Comparison of ENCODE assay signal across 11 mouse cellular contexts in the genomic region with DNA sequence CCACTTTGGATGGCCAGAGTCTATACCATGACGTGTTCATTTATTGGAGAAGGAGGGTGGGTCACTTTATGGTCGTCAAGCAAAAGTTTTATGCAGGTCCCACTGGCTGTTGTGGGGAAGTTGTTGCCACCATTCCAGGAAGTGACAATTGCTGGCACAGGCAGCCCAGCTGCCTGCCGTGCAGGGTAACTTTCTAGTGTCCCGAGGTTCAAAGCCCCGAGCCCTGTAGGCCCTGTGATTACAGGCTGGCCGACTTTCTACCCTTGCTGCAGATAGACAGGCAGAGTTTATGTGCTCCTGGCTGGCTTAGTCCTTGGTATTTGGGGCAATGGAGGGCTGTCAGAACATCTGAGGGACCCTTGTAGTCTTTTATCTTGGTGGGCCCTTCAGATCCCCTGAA. TPM values are rescaled to one million over a fixed set of nuclear protein-coding genes. Genes with fewer than 3 reads are reported as not detected.
DNase-seq lines count a peak whose midpoint lies in the region; ATAC-seq and TF ChIP-seq lines count a peak whose summit lies in the region.
"Had no signal": no experiment of that assay in that cellular context is flagged by ENCODE, and none has a peak within 500 bp of the region (broad histone marks: within the 10 kb centered on the region; RNA-seq: fewer than 3 reads in every experiment).

No protein-coding gene starts in this region.

- WGBS in cerebellum, adult 2 months: 42% methylated on average over 6 of the region's 6 CpGs
- 39% methylated on average over 6 of the region's 6 CpGs for WGBS in lung, embryonic 15.5 days
- 30% methylated on average over 6 of the region's 6 CpGs for WGBS in lung, adult 2 months
- WGBS in limb, embryonic 12.5 days: 36% methylated on average over 6 of the region's 6 CpGs
- 56% methylated on average over 6 of the region's 6 CpGs for WGBS in stomach, embryonic 14.5 days

- peaks cover 44% of the 10 kb centered on the region for H3K4me1 ChIP-seq in cerebellum, adult 2 months (ENCODE audit: control insufficient read depth, insufficient read depth, low read length)
- peaks cover 88% of the 10 kb centered on the region for H3K4me1 ChIP-seq in lung, embryonic 15.5 days
- H3K4me1 ChIP-seq in lung, adult 2 months (ENCODE audit: control insufficient read depth, insufficient read depth, low read length): peaks cover 38% of the 10 kb centered on the region
- H3K4me1 ChIP-seq in limb, embryonic 12.5 days (replicated peaks): peaks cover 73% of the 10 kb centered on the region
- H3K4me1 ChIP-seq in stomach, embryonic 14.5 days (ENCODE audit: control insufficient read depth, insufficient read depth, low read length): peaks cover 69% of the 10 kb centered on the region

- no peak overlapping the region for H3K4me3 ChIP-seq in cerebellum, adult 2 months (replicated peaks; ENCODE audit: insufficient read depth, low read depth, low read length)
- no peak overlapping the region for H3K4me3 ChIP-seq in lung, embryonic 15.5 days
- no peak overlapping the region for H3K4me3 ChIP-seq in lung, adult 2 months (replicated peaks; ENCODE audit: extremely low read depth, low read depth, low read length)
- H3K4me3 ChIP-seq in limb, embryonic 12.5 days (replicated peaks): no peak overlapping the region
- no peak overlapping the region for H3K4me3 ChIP-seq in stomach, embryonic 14.5 days (ENCODE audit: low read depth, low read length)
- H3K4me3 ChIP-seq: left cerebral cortex, adult 2 months had no signal

- no peak overlapping the region for H3K9ac ChIP-seq in lung, embryonic 15.5 days
- H3K9ac ChIP-seq in limb, embryonic 12.5 days (replicated peaks): peak overlapping the region; percentile 18; the same call in 1 of the 2 replicates
- no peak overlapping the region for H3K9ac ChIP-seq in stomach, embryonic 14.5 days (replicated peaks; ENCODE audit: low read depth, low read length)

- H3K4me2 ChIP-seq in lung, embryonic 15.5 days: peak overlapping the region; percentile 52; the same call in 1 of the 2 replicates
- no peak overlapping the region for H3K4me2 ChIP-seq in limb, embryonic 12.5 days
- no peak overlapping the region for H3K4me2 ChIP-seq in stomach, embryonic 14.5 days (replicated peaks; ENCODE audit: low read depth, low read length)

- no peaks in the 10 kb centered on the region for H3K36me3 ChIP-seq in lung, embryonic 15.5 days
- H3K36me3 ChIP-seq in limb, embryonic 12.5 days: no peaks in the 10 kb centered on the region
- no peaks in the 10 kb centered on the region for H3K36me3 ChIP-seq in stomach, embryonic 14.5 days (ENCODE audit: control insufficient read depth, insufficient read depth, low read length)

- ATAC-seq in lung, embryonic 15.5 days (ENCODE audit: borderline replicate concordance, extremely low read depth, low FRiP score, low TSS enrichment): no peak
- ATAC-seq in limb, embryonic 12.5 days (ENCODE audit: insufficient number of reproducible peaks, insufficient read depth, low FRiP score, low TSS enrichment, low read depth): no peak
- ATAC-seq in stomach, embryonic 14.5 days (ENCODE audit: insufficient number of reproducible peaks, insufficient read depth, low FRiP score, low read depth): no peak

- H3K9me3 ChIP-seq in lung, embryonic 15.5 days: no peaks in the 10 kb centered on the region
- H3K9me3 ChIP-seq in limb, embryonic 12.5 days: no peaks in the 10 kb centered on the region
- H3K9me3 ChIP-seq in stomach, embryonic 14.5 days (ENCODE audit: control insufficient read depth, low read depth, low read length): no peaks in the 10 kb centered on the region

- peak; percentile 7 to 25 for DNase-seq in cerebellum, adult 2 months
- DNase-seq in cerebellum, postnatal 36 days: no peak
- no peak for DNase-seq in lung, adult 2 months
- no peak for DNase-seq in gastrocnemius, postnatal 4 days (ENCODE audit: low spot score in 2 of 2)
- no peak for DNase-seq in testis, postnatal 14 days (ENCODE audit: low spot score)

- no peak for TF ChIP-seq CTCF in cerebellum, adult 2 months (IDR thresholded peaks at IDR 0.05; ENCODE audit: borderline replicate concordance, insufficient read depth, low read depth, low read length)
- no peak for TF ChIP-seq CTCF in lung, adult 2 months (IDR thresholded peaks at IDR 0.05; ENCODE audit: insufficient read depth, low read length)

- H3K27ac ChIP-seq in cerebellum, adult 2 months (ENCODE audit: insufficient read depth, low read length): no peak overlapping the region
- H3K27ac ChIP-seq in lung, embryonic 15.5 days: peak overlapping the region; percentile 95
- H3K27ac ChIP-seq in limb, embryonic 12.5 days: 0 out of 2 replicates have a peak overlapping the region, but pooled peaks have one; percentile 23
- peak overlapping the region; percentile 91; the same call in 1 of the 2 replicates for H3K27ac ChIP-seq in stomach, embryonic 14.5 days (ENCODE audit: low read length)
- H3K27ac ChIP-seq: left cerebral cortex, adult 2 months had no signal

- no peaks in the 10 kb centered on the region for H3K27me3 ChIP-seq in cerebellum, adult 2 months (ENCODE audit: control insufficient read depth, insufficient read depth, low read length)
- no peaks in the 10 kb centered on the region for H3K27me3 ChIP-seq in lung, embryonic 15.5 days
- no peaks in the 10 kb centered on the region for H3K27me3 ChIP-seq in limb, embryonic 12.5 days
- H3K27me3 ChIP-seq in stomach, embryonic 14.5 days (ENCODE audit: control insufficient read depth, insufficient read depth, low read length): no peaks in the 10 kb centered on the region

- TF ChIP-seq POLR2A in cerebellum, adult 2 months (IDR thresholded peaks at IDR 0.05; ENCODE audit: borderline replicate concordance, insufficient read depth, low read length): no peak
- TF ChIP-seq POLR2A in lung, adult 2 months (IDR thresholded peaks at IDR 0.05; ENCODE audit: borderline replicate concordance, extremely low read depth, low read depth, low read length): no peak

RNA-seq across cellular contexts. Expression of gene Gm21969, which starts 23.5 kb away (rescaled TPM):
- 0.03 and 0.05 TPM in 2 replicates for polyA plus RNA-seq in cerebellum, adult 2 months (2012; rRNA removed)
- not detected in 2 replicates for polyA plus RNA-seq in lung, embryonic 15.5 days (2015; fragmentation: Nextera tagmentation; extraction: Ambion mirVana)
- 0.02 TPM in 1 of 2 replicates, not detected in the other for polyA plus RNA-seq in lung, adult 2 months (2012; rRNA removed)
- polyA plus RNA-seq in limb, embryonic 12.5 days (2016; fragmentation: Nextera tagmentation; extraction: Ambion mirVana): not detected in 2 replicates
- not detected in 2 replicates for polyA plus RNA-seq in stomach, embryonic 14.5 days (2014; fragmentation: Nextera tagmentation; extraction: Ambion mirVana)
- total RNA-seq in gastrocnemius, postnatal 4 days (2021): not detected
- total RNA-seq: granulocyte monocyte progenitor cell, adult 5-6 weeks; left cerebral cortex, adult 2 months had no signal
- polyA plus RNA-seq: testis, adult 2 months had no signal

RNA-seq across cellular contexts. Expression of gene Aldh4a1, which starts 43.2 kb away (rescaled TPM):
- polyA plus RNA-seq in cerebellum, adult 2 months (2012; rRNA removed): 22.5 and 25.2 TPM in 2 replicates
- polyA plus RNA-seq in lung, embryonic 15.5 days (2015; fragmentation: Nextera tagmentation; extraction: Ambion mirVana): 25.3 and 27.4 TPM in 2 replicates
- polyA plus RNA-seq in lung, adult 2 months (2012; rRNA removed): 42.9 and 44.5 TPM in 2 replicates
- polyA plus RNA-seq in limb, embryonic 12.5 days (2016; fragmentation: Nextera tagmentation; extraction: Ambion mirVana): 24.3 and 25.3 TPM in 2 replicates
- 14.6 and 16.2 TPM in 2 replicates for polyA plus RNA-seq in stomach, embryonic 14.5 days (2014; fragmentation: Nextera tagmentation; extraction: Ambion mirVana)
- 10 to 100 TPM; 26.0 to 34.7 TPM for total RNA-seq in gastrocnemius, postnatal 4 days (2021)

RNA-seq across cellular contexts. Expression of gene Iffo2, which starts 49.1 kb away (rescaled TPM):
- polyA plus RNA-seq in cerebellum, adult 2 months (2012; rRNA removed): 19.1 and 20.3 TPM in 2 replicates
- 3.6 and 4.1 TPM in 2 replicates for polyA plus RNA-seq in lung, embryonic 15.5 days (2015; fragmentation: Nextera tagmentation; extraction: Ambion mirVana)
- 7.4 and 9.5 TPM in 2 replicates for polyA plus RNA-seq in lung, adult 2 months (2012; rRNA removed)
- 4.1 and 5.9 TPM in 2 replicates for polyA plus RNA-seq in limb, embryonic 12.5 days (2016; fragmentation: Nextera tagmentation; extraction: Ambion mirVana)
- 5.7 and 6.1 TPM in 2 replicates for polyA plus RNA-seq in stomach, embryonic 14.5 days (2014; fragmentation: Nextera tagmentation; extraction: Ambion mirVana)
- 10 to 100 TPM; 11.5 to 11.8 TPM for total RNA-seq in gastrocnemius, postnatal 4 days (2021)

Comparison
In these comparisons a context has a peak if more than half of its experiments do, and no peak if none do; other contexts are left out.
1. DNase-seq: peak in cerebellum, adult 2 months (2 of 2); none in cerebellum, postnatal 36 days (0 of 2), lung, adult 2 months (single experiment), gastrocnemius, postnatal 4 days (0 of 2) and testis, postnatal 14 days (single experiment).